Mouse (Mus musculus): ENCODE results near the gene Accsl. TPM values are rescaled to one million over a fixed set of nuclear protein-coding genes. Genes with fewer than 3 reads are reported as not detected.

Accsl gene
- total and polyA plus RNA-seq, 2 experiments from 2014 or later, result 0.08 TPM; not detected in 1

GRCm38 (mm10) chr2:93841349-93841748, 27.6 kb downstream of the Accsl start:
- Histone ChIP-seq H3K36me3 (replicated peaks; ENCODE audit: control insufficient read depth, insufficient read depth, low read length) (peaks cover 50% of the 10 kb centered on the region), H3K9ac (replicated peaks; ENCODE audit: low read depth, low read length) (no peak overlapping the region), H3K4me1 (ENCODE audit: control insufficient read depth, insufficient read depth) (no peaks in the 10 kb centered on the region), H3K9me3 (replicated peaks; ENCODE audit: control insufficient read depth, low read length) (no peaks in the 10 kb centered on the region), H3K4me2 (ENCODE audit: low read depth, low read length) (no peak overlapping the region), H3K27ac (ENCODE audit: low read depth) (no peak overlapping the region), H3K4me3 (ENCODE audit: low read depth, low read length) (no peak overlapping the region), H3K27me3 (ENCODE audit: control insufficient read depth, insufficient read depth, low read length) (no peaks in the 10 kb centered on the region)
- no peak for DNase-seq (ENCODE audit: low spot score)
- TF ChIP-seq EP300 (IDR thresholded peaks at IDR 0.05; ENCODE audit: low read depth) (no peak), CTCF (IDR thresholded peaks at IDR 0.05; ENCODE audit: low read depth) (no peak)
- WGBS, result 79% methylated on average over 3 of the region's 3 CpGs
- ATAC-seq (ENCODE audit: insufficient read depth, low read depth), result no peak

GRCm38 (mm10) chr2:93840109-93840508, 28.8 kb downstream of the Accsl start:
- no peak overlapping the region for H3K27ac ChIP-seq (ENCODE audit: low read depth)
- no peaks in the 10 kb centered on the region for H3K27me3 ChIP-seq (ENCODE audit: control insufficient read depth, insufficient read depth, low read length)
- no peak overlapping the region for H3K4me3 ChIP-seq (ENCODE audit: low read depth, low read length)
- H3K9me3 ChIP-seq (replicated peaks; ENCODE audit: control insufficient read depth, low read length), result no peaks in the 10 kb centered on the region
- TF ChIP-seq CTCF (IDR thresholded peaks at IDR 0.05; ENCODE audit: low read depth) (peak; percentile 16; the same call in 1 of the 2 replicates), EP300 (IDR thresholded peaks at IDR 0.05; ENCODE audit: low read depth) (no peak)
- DNase-seq (ENCODE audit: low spot score), result no peak
- H3K4me2 ChIP-seq (ENCODE audit: low read depth, low read length), result no peak overlapping the region
- peak; percentile 25; the same call in 1 of the 2 replicates for ATAC-seq (ENCODE audit: insufficient read depth, low read depth)
- no peaks in the 10 kb centered on the region for H3K4me1 ChIP-seq (ENCODE audit: control insufficient read depth, insufficient read depth)
- 56% methylated on average over 6 of the region's 6 CpGs for WGBS
- peaks cover 41% of the 10 kb centered on the region for H3K36me3 ChIP-seq (replicated peaks; ENCODE audit: control insufficient read depth, insufficient read depth, low read length)
- H3K9ac ChIP-seq (replicated peaks; ENCODE audit: low read depth, low read length), result no peak overlapping the region

- TF ChIP-seq EP300 (IDR thresholded peaks at IDR 0.05; ENCODE audit: low read depth) (no peak), CTCF (IDR thresholded peaks at IDR 0.05; ENCODE audit: low read depth) (no peak)
- WGBS, result 93% methylated on average over 4 of the region's 4 CpGs
- H3K27ac ChIP-seq (ENCODE audit: low read depth), result no peak overlapping the region
- no peak for DNase-seq (ENCODE audit: low spot score)
- peaks cover 32% of the 10 kb centered on the region for H3K36me3 ChIP-seq (replicated peaks; ENCODE audit: control insufficient read depth, insufficient read depth, low read length)
- H3K4me2 ChIP-seq (ENCODE audit: low read depth, low read length), result no peak overlapping the region
- no peak overlapping the region for H3K9ac ChIP-seq (replicated peaks; ENCODE audit: low read depth, low read length)
- ATAC-seq (ENCODE audit: insufficient read depth, low read depth), result no peak
- H3K4me3 ChIP-seq (ENCODE audit: low read depth, low read length), result no peak overlapping the region
- no peaks in the 10 kb centered on the region for H3K27me3 ChIP-seq (ENCODE audit: control insufficient read depth, insufficient read depth, low read length)
- H3K4me1 ChIP-seq (ENCODE audit: control insufficient read depth, insufficient read depth), result no peaks in the 10 kb centered on the region
- no peaks in the 10 kb centered on the region for H3K9me3 ChIP-seq (replicated peaks; ENCODE audit: control insufficient read depth, low read length)
Measured at GRCm38 (mm10) chr2:93838931-93839330, 30.0 kb downstream of the Accsl start.

- H3K4me2 ChIP-seq (ENCODE audit: low read depth, low read length), result no peak overlapping the region
- H3K27me3 ChIP-seq (ENCODE audit: control insufficient read depth, insufficient read depth, low read length), result no peaks in the 10 kb centered on the region
- peaks cover 15% of the 10 kb centered on the region for H3K36me3 ChIP-seq (replicated peaks; ENCODE audit: control insufficient read depth, insufficient read depth, low read length)
- H3K4me3 ChIP-seq (ENCODE audit: low read depth, low read length), result no peak overlapping the region
- H3K9ac ChIP-seq (replicated peaks; ENCODE audit: low read depth, low read length), result no peak overlapping the region
- ATAC-seq (ENCODE audit: insufficient read depth, low read depth) (no peak), DNase-seq (ENCODE audit: low spot score) (no peak)
- TF ChIP-seq CTCF (IDR thresholded peaks at IDR 0.05; ENCODE audit: low read depth), result no peak
- no peak for TF ChIP-seq EP300 (IDR thresholded peaks at IDR 0.05; ENCODE audit: low read depth)
- H3K4me1 ChIP-seq (ENCODE audit: control insufficient read depth, insufficient read depth), result no peaks in the 10 kb centered on the region
- no peaks in the 10 kb centered on the region for H3K9me3 ChIP-seq (replicated peaks; ENCODE audit: control insufficient read depth, low read length)
- no peak overlapping the region for H3K27ac ChIP-seq (ENCODE audit: low read depth)
- 73% methylated on average over 13 of the region's 13 CpGs for WGBS
Measured at GRCm38 (mm10) chr2:93836232-93836785, 32.6 kb downstream of the Accsl start.

- H3K27ac ChIP-seq (ENCODE audit: low read depth), result no peak overlapping the region
- no peak overlapping the region for H3K9ac ChIP-seq (replicated peaks; ENCODE audit: low read depth, low read length)
- no peaks in the 10 kb centered on the region for H3K27me3 ChIP-seq (ENCODE audit: control insufficient read depth, insufficient read depth, low read length)
- H3K4me3 ChIP-seq (ENCODE audit: low read depth, low read length), result no peak overlapping the region
- H3K4me1 ChIP-seq (ENCODE audit: control insufficient read depth, insufficient read depth), result no peaks in the 10 kb centered on the region
- H3K36me3 ChIP-seq (replicated peaks; ENCODE audit: control insufficient read depth, insufficient read depth, low read length), result peaks cover 15% of the 10 kb centered on the region
- ATAC-seq (ENCODE audit: insufficient read depth, low read depth) (no peak), DNase-seq (ENCODE audit: low spot score) (no peak)
- H3K9me3 ChIP-seq (replicated peaks; ENCODE audit: control insufficient read depth, low read length), result no peaks in the 10 kb centered on the region
- WGBS, result 69% methylated on average over 11 of the region's 11 CpGs
- H3K4me2 ChIP-seq (ENCODE audit: low read depth, low read length), result no peak overlapping the region
- TF ChIP-seq CTCF (IDR thresholded peaks at IDR 0.05; ENCODE audit: low read depth), result no peak
- TF ChIP-seq EP300 (IDR thresholded peaks at IDR 0.05; ENCODE audit: low read depth), result no peak
Measured at GRCm38 (mm10) chr2:93835596-93835995, 33.4 kb downstream of the Accsl start.

GRCm38 (mm10) chr2:93823519-93823918, 45.4 kb downstream of the Accsl start:
- H3K9me3 ChIP-seq (replicated peaks; ENCODE audit: control insufficient read depth, low read length), result no peaks in the 10 kb centered on the region
- H3K27ac ChIP-seq (ENCODE audit: low read depth), result no peak overlapping the region
- H3K27me3 ChIP-seq (ENCODE audit: control insufficient read depth, insufficient read depth, low read length), result no peaks in the 10 kb centered on the region
- H3K4me3 ChIP-seq (ENCODE audit: low read depth, low read length), result no peak overlapping the region
- 16% methylated on average over 8 of the region's 8 CpGs for WGBS
- H3K9ac ChIP-seq (replicated peaks; ENCODE audit: low read depth, low read length), result no peak overlapping the region
- no peak overlapping the region for H3K4me2 ChIP-seq (ENCODE audit: low read depth, low read length)
- TF ChIP-seq EP300 (IDR thresholded peaks at IDR 0.05; ENCODE audit: low read depth) (no peak), CTCF (IDR thresholded peaks at IDR 0.05; ENCODE audit: low read depth) (peak; percentile 99)
- H3K4me1 ChIP-seq (ENCODE audit: control insufficient read depth, insufficient read depth), result peaks cover 8% of the 10 kb centered on the region
- peaks cover 5% of the 10 kb centered on the region; the same call in 1 of the 2 replicates for H3K36me3 ChIP-seq (replicated peaks; ENCODE audit: control insufficient read depth, insufficient read depth, low read length)
- peak; percentile 89 for DNase-seq (ENCODE audit: low spot score)
- peak; percentile 25; the same call in 1 of the 2 replicates for ATAC-seq (ENCODE audit: insufficient read depth, low read depth)

Measured in heart, postnatal 0 days (tissue).